Mouse (Mus musculus) heart, adult 2 months (tissue): Measurements from ENCODE around the gene 2700049A03Rik. TPM values are rescaled to one million over a fixed set of nuclear protein-coding genes. Genes with fewer than 3 reads are reported as not detected.
A peak's percentile ranks its signal among the peaks of the same experiment; 100 is the strongest.

Source experiments
- DNase-seq, 2 experiments: peaks; one replicate each; pipeline ENCODE4 v3.0.0; 2021
- H3K27ac ChIP-seq: fragments of 200-600 bp; 2 replicates; pipeline ENCODE4 v1.8.1; 2022
- H3K27me3 ChIP-seq: fragments of 200-500 bp; 2 replicates; pipeline ENCODE4 v1.6.1; 2012; ENCODE audit warnings: mild to moderate bottlenecking, low read length, inconsistent platforms, mixed read lengths; ENCODE audit not compliant: control insufficient read depth, insufficient read depth
- H3K36me3 ChIP-seq: fragments of 200-500 bp; 2 replicates; pipeline ENCODE4 v1.6.1; 2012; ENCODE audit warnings: low read length, inconsistent platforms; ENCODE audit not compliant: control insufficient read depth, insufficient read depth
- H3K4me1 ChIP-seq: fragments of 200-500 bp; 2 replicates; pipeline ENCODE4 v1.6.1; 2011; ENCODE audit warnings: low read length; ENCODE audit not compliant: control insufficient read depth, insufficient read depth
- H3K4me3 ChIP-seq: fragments of 200-600 bp; 2 replicates; pipeline ENCODE4 v1.8.1; 2022
- H3K79me2 ChIP-seq: fragments of 200-500 bp; replicated peaks from 2 replicates; pipeline ENCODE4 v1.6.1; 2012; ENCODE audit warnings: mild to moderate bottlenecking, inconsistent platforms, low read length, moderate library complexity, mixed read lengths; ENCODE audit not compliant: control insufficient read depth, insufficient read depth
- H3K9ac ChIP-seq: fragments of 200-500 bp; 2 replicates; pipeline ENCODE4 v1.6.1; 2012; ENCODE audit warnings: low read depth, mild to moderate bottlenecking, control low read depth, inconsistent platforms, low read length, mixed read lengths
- CTCF ChIP-seq: fragments of 200-600 bp; IDR thresholded peaks from 2 replicates; pipeline ENCODE4 v1.8.1; 2022; ENCODE audit warnings: antibody characterized with exemption, mild to moderate bottlenecking, moderate library complexity
- EP300 ChIP-seq: fragments of 200-500 bp; IDR thresholded peaks from 2 replicates; pipeline ENCODE4 v1.6.1; 2011; ENCODE audit warnings: low read depth, low read length, control low read depth; ENCODE audit not compliant: insufficient read depth
- POLR2A ChIP-seq: fragments of 200-500 bp; IDR thresholded peaks from 2 replicates; pipeline ENCODE4 v1.6.1; 2011; ENCODE audit warnings: mild to moderate bottlenecking, low read depth, low read length, control low read depth; ENCODE audit not compliant: insufficient read depth
- WGBS: fragments of 180-500 bp; shearing (Covaris S2); methylation state at CpG from one replicate; pipeline ENCODE4 v1.1.7; 2018; 5-methylcytosine and 5-hydroxymethylcytosine counted together
- intact Hi-C: fragments of 180-260 bp; cut with DNase I; formaldehyde crosslinking; loops from one replicate; pipeline ENCODE4 v1.15.1; 2025
- polyA plus RNA-seq: library from polyadenylated mRNA; depleted of rRNA; stranded (reverse); fragments of >200 nt; gene quantifications from 2 replicates; pipeline ENCODE4 v1.2.3, GENCODE M21; 2012
- total RNA-seq, 2 experiments: library from RNA; stranded (reverse); gene quantifications; 2 replicates each; pipeline ENCODE4 v1.2.3; 2021

Gene 2700049A03Rik
- total and polyA plus RNA-seq, 3 experiments, result 1.3 to 3.4 (median 3.0) TPM

DNA sequence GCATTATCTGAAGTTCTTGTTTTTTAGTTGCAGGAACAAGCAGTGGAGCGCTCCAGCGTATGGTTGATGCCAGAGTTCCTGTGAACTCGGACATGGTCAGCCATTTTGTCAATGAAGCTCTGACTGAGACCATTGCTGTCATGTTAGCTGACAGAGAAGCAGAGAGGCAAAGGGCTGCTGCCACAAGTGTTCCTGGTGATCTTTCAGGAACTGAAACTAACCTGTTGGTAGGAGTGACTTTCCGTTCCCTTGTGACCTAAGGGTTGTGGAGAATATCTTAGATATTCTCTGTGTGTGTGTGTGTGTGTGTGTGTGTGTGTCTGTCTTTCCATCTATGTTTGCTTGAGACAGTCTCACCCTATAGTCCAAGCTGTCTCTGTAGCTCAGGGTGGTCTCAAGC is 47.7 kb downstream of the 2700049A03Rik start:
- H3K9ac ChIP-seq, result no peak overlapping the region
- no peak overlapping the region for H3K27ac ChIP-seq
- no peaks in the 10 kb centered on the region for H3K4me1 ChIP-seq
- intact Hi-C loops, result no loop called here
- DNase-seq, result no peak
- H3K36me3 ChIP-seq, result no peaks in the 10 kb centered on the region; the same call in 1 of the 2 replicates
- TF ChIP-seq EP300 (no peak), POLR2A (no peak), CTCF (no peak)
- no peaks in the 10 kb centered on the region for H3K27me3 ChIP-seq
- no peak overlapping the region for H3K4me3 ChIP-seq
- H3K79me2 ChIP-seq, result no peaks in the 10 kb centered on the region
- 96% methylated on average over 4 of the region's 4 CpGs for WGBS

DNA sequence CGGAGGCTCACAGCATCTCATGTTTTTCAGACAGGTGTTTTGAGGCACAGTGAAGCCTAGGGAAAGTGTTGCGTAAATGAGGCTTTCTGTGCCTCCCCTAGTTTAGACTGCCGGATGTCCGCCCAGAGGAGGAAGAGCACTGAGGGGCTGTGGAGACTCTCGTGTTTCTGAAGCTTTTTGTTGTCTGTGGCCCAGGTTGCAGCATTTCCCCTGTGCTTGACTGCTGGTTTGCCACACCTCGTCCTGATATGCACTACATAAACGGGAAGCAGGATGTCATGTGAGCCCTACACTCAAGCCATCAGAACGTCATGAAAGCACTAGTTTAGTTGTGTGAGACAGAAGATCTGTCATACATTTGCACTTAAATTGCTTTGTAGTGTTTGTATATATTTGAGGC is 56.1 kb downstream of the 2700049A03Rik start:
- intact Hi-C loops, result loop anchor here (10.0 kb wide), 1 partner anchor 352 kb away; no protein-coding TSS in a partner anchor
- Histone ChIP-seq H3K27ac (no peak overlapping the region), H3K27me3 (no peaks in the 10 kb centered on the region), H3K4me1 (no peaks in the 10 kb centered on the region), H3K79me2 (no peaks in the 10 kb centered on the region), H3K4me3 (no peak overlapping the region), H3K36me3 (no peaks in the 10 kb centered on the region), H3K9ac (no peak overlapping the region)
- 57% methylated on average over 8 of the region's 8 CpGs for whole genome bisulfite sequencing
- TF ChIP-seq EP300 (no peak), CTCF (no peak), POLR2A (no peak)
- no peak for DNase-seq

DNA sequence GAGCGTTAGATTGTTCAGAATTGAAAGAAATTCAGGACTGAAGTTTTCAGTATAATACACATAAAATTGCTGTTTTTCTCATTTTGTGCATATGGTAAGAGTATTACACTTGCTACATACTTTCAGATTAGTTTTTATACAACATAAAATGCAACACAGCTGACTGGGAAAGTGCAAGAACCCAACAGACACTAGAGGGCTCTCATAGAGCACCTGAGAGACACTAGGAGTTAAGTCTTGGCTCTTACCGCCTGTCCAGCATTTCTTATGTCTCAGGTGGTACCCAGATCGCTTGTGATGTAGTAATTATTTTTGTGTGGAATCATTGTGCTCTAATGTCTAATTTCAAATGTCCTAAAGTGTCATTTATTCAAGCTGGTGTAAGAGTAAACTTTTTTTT is 61.0 kb downstream of the 2700049A03Rik start:
- intact Hi-C loops, result loop anchor here (1.0 to 10.0 kb wide), 3 partner anchors 115 to 510 kb away; no protein-coding TSS in a partner anchor

DNA sequence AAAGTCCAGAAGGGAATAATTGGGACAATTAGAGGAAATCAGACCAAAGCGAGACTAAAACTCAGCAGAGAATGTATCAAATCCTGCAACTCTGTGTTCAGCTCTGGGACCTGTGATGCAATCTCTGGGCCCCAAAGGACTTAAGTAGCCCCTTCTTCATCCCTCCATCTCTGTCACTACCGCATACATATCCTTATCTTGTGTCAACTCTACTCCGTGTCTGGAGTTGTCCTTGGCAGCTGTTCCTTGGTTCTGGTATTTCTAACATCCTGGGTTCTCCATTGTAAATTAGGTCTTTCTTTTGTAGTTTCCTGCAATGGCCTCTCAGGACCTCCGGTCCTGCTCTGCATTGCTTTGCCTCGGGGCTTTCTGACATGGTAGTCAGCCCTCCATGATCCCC is 65.1 kb downstream of the 2700049A03Rik start:
- Histone ChIP-seq H3K36me3 (no peaks in the 10 kb centered on the region), H3K27me3 (no peaks in the 10 kb centered on the region), H3K4me1 (no peaks in the 10 kb centered on the region), H3K4me3 (no peak overlapping the region), H3K9ac (no peak overlapping the region), H3K27ac (no peak overlapping the region), H3K79me2 (no peaks in the 10 kb centered on the region)
- DNase-seq, result no peak
- intact Hi-C loops, result no loop called here
- WGBS, result 36% methylated on average over 5 of the region's 5 CpGs
- no peak for TF ChIP-seq POLR2A
- no peak for TF ChIP-seq CTCF
- no peak for TF ChIP-seq EP300

More for the DNA sequence above, 61.0 kb downstream of the 2700049A03Rik start:
- WGBS, result 58% methylated on average over 3 of the region's 3 CpGs
- TF ChIP-seq CTCF (peak; percentile 77), POLR2A (no peak), EP300 (no peak)
- Histone ChIP-seq H3K79me2 (no peaks in the 10 kb centered on the region), H3K36me3 (no peaks in the 10 kb centered on the region), H3K4me1 (no peaks in the 10 kb centered on the region), H3K27ac (no peak overlapping the region), H3K4me3 (no peak overlapping the region), H3K27me3 (no peaks in the 10 kb centered on the region), H3K9ac (no peak overlapping the region)
- no peak for DNase-seq

DNA sequence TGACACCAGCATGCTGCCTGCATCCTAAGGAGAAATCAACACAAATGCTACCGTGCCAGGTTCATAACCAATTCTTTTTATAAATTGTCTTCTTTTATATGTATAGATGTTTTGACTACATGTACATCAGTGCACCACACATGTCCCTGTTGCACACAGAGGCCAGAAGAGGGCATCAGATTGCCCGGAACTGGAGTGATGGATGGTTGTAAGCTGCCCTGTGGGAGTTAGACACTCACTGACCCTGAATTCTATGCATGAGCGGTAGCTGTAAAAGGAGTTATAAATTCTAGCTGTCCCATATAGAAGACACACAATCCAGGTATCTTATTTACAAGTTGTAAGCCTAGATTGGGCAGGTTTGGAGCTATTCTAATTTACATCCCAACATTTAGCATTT is 67.7 kb downstream of the 2700049A03Rik start:
- no peak overlapping the region for H3K9ac ChIP-seq
- no peak overlapping the region for H3K4me3 ChIP-seq
- intact Hi-C loops, result no loop called here
- H3K27me3 ChIP-seq, result no peaks in the 10 kb centered on the region
- H3K27ac ChIP-seq, result no peak overlapping the region
- no peaks in the 10 kb centered on the region for H3K79me2 ChIP-seq
- H3K4me1 ChIP-seq, result no peaks in the 10 kb centered on the region
- H3K36me3 ChIP-seq, result no peaks in the 10 kb centered on the region
- WGBS, result 86% methylated on average over 3 of the region's 3 CpGs
- no peak for DNase-seq
- TF ChIP-seq CTCF (peak; percentile 38), POLR2A (no peak)

DNA sequence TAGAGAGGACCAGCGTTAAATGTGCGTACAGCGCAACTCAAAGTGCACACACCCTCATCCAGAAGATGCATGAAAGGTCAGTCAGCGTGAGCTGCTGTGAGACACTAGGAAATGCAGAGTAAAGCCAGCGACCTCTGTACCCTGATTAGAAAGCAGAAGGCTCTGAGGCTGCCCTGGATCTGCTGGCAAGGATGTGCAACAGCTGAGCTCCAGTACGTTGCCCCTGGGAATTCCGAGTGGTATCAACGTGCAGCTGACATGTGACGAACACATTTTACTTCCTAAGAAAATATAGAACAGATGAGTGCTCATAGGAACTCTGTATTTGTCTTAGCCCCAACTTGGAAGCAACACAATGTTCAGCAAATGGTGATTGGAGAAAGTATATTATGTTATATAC is 80.5 kb downstream of the 2700049A03Rik start:
- intact Hi-C loops, result no loop called here
- Histone ChIP-seq H3K27ac (no peak overlapping the region), H3K79me2 (no peaks in the 10 kb centered on the region), H3K4me1 (peaks cover 3% of the 10 kb centered on the region; the same call in 1 of the 2 replicates), H3K36me3 (no peaks in the 10 kb centered on the region), H3K4me3 (no peak overlapping the region), H3K9ac (no peak overlapping the region), H3K27me3 (no peaks in the 10 kb centered on the region)
- no peak for TF ChIP-seq CTCF
- no peak for TF ChIP-seq EP300
- no peak for TF ChIP-seq POLR2A
- 42% methylated on average over 9 of the region's 9 CpGs for WGBS
- DNase-seq, result no peak
